Mouse (Mus musculus) cerebellum, adult 18-20 months (tissue): ENCODE measurements at regions not wholly inside any gene's neighbourhood (a gene's known extent, or its start where the extent isn't known, plus 50 kb on each side); places are given as distances from the start of the nearest gene placed in this dataset.

ENCODE experiments used
- DNase-seq, 2 experiments: peaks; one replicate each; pipeline ENCODE4 v3.0.0; 2021

GRCm38 (mm10) chr2:147803102-147803501, 243.7 kb downstream of the Foxa2 start:
- peak; percentile 8 to 23 for DNase-seq

- DNase-seq = no peak
These were observed 255.3 kb downstream of the Foxa2 start for GRCm38 (mm10) chr2:147791434-147791833.

GRCm38 (mm10) chr2:147789877-147790276, 256.9 kb downstream of the Foxa2 start:
- no peak for DNase-seq

- peak; percentile 19 to 24 for DNase-seq
These were observed 257.5 kb downstream of the Foxa2 start for GRCm38 (mm10) chr2:147789268-147789667.

GRCm38 (mm10) chr2:147788001-147788400, 258.8 kb downstream of the Foxa2 start:
- DNase-seq = no peak

GRCm38 (mm10) chr2:147782496-147782895, 264.3 kb downstream of the Foxa2 start:
- no peak for DNase-seq

- no peak for DNase-seq
These were observed 270.5 kb downstream of the Foxa2 start for GRCm38 (mm10) chr2:147776316-147776715.

GRCm38 (mm10) chr2:147772579-147772978, 274.2 kb downstream of the Foxa2 start:
- no peak for DNase-seq

GRCm38 (mm10) chr2:147753089-147753488, 293.7 kb downstream of the Foxa2 start:
- DNase-seq = no peak

GRCm38 (mm10) chr2:147751831-147752230, 294.9 kb downstream of the Foxa2 start:
- no peak for DNase-seq

GRCm38 (mm10) chr2:147748006-147748405, 298.8 kb downstream of the Foxa2 start:
- no peak for DNase-seq

- no peak for DNase-seq
These were observed 302.9 kb downstream of the Foxa2 start for GRCm38 (mm10) chr2:147743908-147744307.

GRCm38 (mm10) chr2:147738307-147738872, 308.4 kb downstream of the Foxa2 start:
- DNase-seq = peak; percentile 22 to 39

- no peak for DNase-seq
These were observed 319.4 kb downstream of the Foxa2 start for GRCm38 (mm10) chr2:147727396-147727795.

- no peak for DNase-seq
These were observed 327.8 kb downstream of the Foxa2 start for GRCm38 (mm10) chr2:147718936-147719335.

- DNase-seq = no peak
These were observed 329.3 kb downstream of the Foxa2 start for GRCm38 (mm10) chr2:147717484-147717947.

GRCm38 (mm10) chr2:147715791-147716190, 331.0 kb downstream of the Foxa2 start:
- no peak for DNase-seq

- no peak for DNase-seq
These were observed 336.0 kb downstream of the Foxa2 start for GRCm38 (mm10) chr2:147710593-147711265.

- DNase-seq = no peak
These were observed 337.0 kb downstream of the Foxa2 start for GRCm38 (mm10) chr2:147709799-147710198.

GRCm38 (mm10) chr2:147707156-147707555, 339.6 kb downstream of the Foxa2 start:
- DNase-seq = no peak

GRCm38 (mm10) chr2:147703981-147704380, 342.3 kb downstream of the Pax1 start:
- no peak for DNase-seq

GRCm38 (mm10) chr2:147702330-147703063, 340.8 kb downstream of the Pax1 start:
- no peak for DNase-seq

- no peak for DNase-seq
These were observed 337.9 kb downstream of the Pax1 start for GRCm38 (mm10) chr2:147699524-147700081.

- no peak for DNase-seq
These were observed 330.2 kb downstream of the Pax1 start for GRCm38 (mm10) chr2:147691896-147692295.
